Mouse (Mus musculus) liver, adult (tissue): ENCODE measurements at regions not wholly inside any gene's neighbourhood (a gene's known extent, or its start where the extent isn't known, plus 50 kb on each side); places are given as distances from the start of the nearest gene placed in this dataset.

ENCODE experiments used
- GATA4 ChIP-seq: IDR thresholded peaks from 2 replicates; pipeline ENCODE4 v1.6.1; 2014; ENCODE audit warnings: mild to moderate bottlenecking, low read length; ENCODE audit not compliant: insufficient replicate concordance

DNA sequence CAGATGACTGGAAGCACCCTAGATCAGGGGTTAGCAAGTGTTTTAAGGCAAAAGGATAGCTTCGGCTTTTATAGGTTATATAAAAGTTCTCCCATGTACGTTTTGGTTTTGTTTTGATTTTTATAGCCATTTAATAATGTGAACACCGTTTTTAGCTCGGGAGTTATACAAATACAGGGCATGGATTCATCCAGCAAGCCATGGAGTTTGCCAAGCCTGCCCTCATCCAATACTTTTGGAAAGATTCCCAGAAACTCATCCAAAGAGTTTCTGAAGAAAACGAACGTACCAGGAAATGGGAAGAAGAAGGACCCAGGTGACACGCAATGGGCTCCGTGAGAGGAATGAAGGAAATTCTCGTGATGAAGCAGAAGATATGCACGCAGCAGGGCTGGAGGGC lies 133.6 kb upstream of the Phactr1 start:
- TF ChIP-seq GATA4, result no peak

DNA sequence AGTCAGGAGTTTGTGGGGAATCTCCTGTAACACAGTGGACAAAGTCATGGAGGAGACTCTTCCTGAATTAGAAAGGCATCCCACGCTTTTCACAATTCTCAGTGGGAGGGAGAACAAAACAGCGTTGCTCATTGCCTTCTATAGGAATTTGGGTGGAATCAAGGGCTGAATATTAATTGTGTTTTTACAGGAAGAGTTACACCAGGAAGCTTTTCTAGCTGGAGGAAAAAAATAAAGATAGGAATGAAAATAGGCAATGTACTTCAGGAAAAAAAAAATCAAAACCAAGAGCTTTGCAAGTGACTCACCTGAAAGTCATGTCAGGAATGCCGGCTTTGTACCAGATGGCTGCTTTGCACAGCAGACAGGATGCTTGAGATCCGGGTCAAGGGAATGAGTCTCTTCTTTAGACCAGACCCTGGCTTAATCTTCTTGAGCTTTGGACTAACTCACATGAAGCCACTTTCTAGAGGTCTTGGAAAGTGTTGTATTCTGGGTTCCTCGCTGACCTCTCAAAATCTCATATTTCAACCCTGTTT lies 131.3 kb upstream of the Phactr1 start:
- no peak for TF ChIP-seq GATA4

DNA sequence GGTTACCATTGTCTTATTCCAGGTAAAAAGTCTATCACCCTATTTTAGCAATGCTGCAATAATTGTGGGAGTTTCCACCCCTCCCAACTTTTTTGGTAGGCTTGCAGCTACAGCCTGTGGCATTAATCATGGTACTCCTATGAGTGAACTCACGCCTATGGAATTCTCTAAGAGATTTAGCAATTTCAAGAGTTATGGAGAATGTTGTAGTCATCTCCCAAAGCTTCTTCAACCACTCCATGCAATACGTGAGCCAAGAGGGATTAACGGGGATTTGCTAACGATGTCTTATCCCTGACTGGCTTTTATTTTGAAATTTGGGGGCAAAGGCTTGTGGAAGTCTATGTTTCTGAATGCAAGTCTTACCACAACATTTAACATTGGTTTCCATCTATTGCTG lies 125.5 kb upstream of the Phactr1 start:
- TF ChIP-seq GATA4, result no peak

DNA sequence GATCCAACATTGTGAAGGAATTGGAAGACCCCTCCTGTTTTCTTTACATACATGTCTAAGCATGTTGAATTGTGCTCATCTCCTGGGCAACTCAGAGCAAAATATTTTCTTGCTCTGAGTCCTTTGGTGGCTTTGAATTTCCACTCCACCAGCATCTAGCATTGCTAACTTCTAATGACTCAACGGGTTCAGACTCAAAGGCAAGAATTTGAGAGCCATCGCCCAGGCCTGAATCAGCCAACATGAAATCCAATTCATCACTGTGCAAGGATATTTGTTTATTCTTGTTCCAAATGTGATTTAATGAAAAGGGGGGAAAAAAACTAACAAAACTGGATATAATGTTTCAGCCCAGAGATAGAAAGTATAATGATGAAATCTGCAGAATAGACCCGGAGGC lies 121.9 kb upstream of the Phactr1 start:
- TF ChIP-seq GATA4, result no peak

DNA sequence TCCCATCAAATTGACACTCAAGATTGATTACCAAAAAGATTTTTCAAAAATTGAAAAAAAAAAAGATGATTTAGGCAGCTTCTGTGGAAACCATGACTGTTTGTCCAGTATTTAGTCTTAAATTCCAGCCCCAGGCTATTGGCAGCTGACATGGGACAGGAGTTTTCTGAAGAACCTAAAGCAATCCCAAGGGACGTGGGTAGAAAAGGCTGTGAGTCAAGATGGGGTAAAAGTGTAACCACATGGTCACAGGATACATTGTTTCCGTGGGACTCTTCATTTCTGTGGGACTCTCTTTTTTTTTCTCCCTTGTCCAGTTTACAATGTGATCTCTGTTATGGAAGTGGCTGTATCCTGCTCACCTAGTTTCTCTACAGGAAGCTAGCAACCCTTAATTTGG lies 119.0 kb upstream of the Phactr1 start:
- no peak for TF ChIP-seq GATA4

DNA sequence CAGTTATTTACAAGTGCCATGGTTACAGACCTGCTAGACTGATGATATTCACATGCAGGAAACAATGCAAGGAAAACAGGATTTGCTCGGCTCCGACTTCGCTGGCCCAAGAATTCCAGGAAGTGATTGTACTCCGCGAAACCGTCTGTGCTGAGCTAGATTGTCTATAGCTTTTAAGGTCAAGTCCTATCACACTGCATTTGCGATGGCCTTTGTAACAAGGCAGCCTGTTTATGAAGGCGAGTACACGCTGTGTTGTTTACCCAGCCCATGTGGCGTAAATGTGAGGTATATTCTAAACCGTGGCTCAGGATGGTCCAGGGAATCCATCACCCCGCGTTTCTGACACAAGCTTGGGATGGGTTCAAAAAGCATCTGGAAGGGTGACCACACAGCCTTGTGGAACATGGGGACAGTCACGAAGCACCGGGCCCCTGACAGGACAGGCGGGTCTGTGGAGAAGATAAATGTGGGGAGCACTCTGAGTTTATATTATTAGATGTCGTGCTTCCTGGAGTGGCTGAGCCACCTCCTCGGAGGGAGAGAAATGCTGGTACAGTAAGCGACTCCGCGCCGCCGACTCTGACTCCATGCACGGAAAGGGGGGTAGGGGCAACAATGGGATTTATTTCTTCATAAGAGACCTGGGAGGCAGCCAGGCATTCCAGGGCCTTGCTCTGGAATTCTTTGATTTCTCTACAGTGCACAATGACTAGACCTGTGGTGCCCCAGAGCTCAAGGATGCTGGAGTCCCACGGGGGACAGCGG lies 114.9 kb upstream of the Phactr1 start:
- peak; percentile 92 for TF ChIP-seq GATA4

DNA sequence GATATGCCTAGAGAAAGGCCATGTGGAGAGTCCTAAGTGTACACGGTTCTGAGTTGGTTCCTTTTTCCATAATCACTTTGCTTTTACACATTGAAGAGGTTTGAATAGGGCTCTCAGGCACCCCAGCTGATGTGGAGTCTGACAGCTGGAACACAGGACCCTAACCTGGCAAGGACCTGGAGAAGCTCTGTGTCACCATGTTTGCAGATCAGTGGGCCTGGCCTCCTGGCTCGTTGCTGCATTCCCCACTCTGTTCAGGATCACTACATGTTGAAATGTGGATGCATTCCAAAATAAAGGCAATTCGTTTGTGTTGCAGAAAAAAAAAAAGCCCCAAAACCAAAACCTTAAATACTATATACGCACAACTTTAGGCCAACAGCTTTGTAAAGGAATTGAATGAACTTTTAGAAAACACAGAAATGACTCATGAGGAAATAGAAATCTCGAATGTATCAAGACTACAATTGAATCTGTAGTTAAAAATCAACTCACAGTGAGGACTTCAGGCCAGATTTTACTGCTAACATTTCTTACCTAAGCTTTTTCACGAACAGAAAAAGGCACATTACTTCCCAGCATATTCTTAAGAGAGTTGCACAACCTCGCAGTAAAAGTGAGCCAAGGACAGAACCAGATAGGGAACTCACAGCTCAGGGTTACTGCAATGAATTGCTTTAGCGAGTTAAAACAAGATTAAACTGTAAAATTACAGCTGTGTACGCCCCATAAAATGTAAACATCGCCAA lies 109.6 kb upstream of the Phactr1 start:
- TF ChIP-seq GATA4, result no peak

DNA sequence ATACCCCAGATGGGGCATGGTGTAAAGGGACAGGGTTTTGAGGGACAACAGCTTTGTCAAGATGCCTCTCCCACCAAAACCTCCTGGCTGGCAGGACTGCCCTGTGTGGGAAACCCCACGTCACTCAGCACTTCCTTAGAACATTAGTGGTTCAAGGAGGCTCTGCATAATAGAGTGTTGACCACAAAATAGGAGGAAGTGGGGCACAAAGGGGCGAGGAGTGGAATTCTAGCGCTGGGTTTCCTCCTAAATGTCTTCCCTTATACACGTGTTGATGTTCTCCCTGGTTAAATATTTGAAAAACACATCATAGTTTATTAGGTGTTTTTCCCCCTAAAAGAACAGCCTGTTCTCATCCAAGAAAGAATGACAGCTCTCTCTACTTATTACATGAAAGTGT lies 106.2 kb upstream of the Phactr1 start:
- no peak for TF ChIP-seq GATA4

DNA sequence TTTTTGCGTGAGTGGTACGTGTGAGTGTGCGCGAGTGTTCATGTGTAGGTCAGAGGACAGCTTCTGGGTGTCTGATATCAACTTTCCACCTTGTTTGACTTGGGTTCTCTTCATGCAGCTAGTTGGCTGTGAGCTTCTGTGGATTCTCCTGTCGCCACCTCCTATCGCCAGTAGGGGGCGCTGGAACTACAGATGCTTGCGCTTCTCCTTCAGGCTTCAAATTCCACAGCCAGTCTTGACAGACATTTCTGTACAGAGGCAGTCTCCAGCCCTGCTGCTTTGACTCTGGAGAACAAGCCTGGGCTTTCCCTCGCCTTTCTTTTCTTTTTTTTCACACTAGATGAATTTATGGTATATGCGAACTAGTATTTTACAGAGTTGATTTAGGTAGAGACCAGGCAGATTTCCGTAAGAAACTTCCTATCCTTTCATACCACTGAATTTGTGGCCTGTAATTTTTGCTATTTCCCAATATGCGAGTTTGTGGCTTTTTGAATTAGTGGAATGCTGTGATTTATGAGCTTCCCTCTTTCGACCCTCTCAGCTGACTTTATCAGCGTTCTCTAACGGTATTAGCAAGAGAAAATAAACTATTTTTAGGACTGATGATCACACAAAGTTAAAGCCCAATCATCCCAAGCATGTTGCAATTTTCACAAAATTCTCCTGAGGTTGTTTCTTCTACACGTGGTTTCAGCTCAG lies 104.5 kb upstream of the Phactr1 start:
- no peak for TF ChIP-seq GATA4

DNA sequence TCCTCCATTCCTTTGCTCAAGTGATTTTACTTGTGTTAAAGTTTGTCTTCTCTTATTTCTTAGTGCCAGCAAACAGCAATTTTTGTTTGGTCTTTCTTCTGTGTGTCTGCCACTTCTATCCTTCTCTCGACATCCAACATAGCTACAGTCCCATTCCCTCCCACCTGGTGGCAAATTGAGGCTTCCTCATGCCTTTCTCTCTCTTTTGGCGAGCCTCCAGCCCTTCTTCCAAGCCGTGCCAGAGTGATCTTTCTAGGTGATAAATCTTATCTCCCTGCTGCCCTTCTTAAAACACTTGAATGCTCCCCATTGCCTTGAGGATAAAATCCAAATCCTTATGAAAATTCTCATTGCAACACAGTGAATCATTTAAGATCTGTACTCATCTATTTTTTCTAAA lies 101.0 kb upstream of the Phactr1 start:
- TF ChIP-seq GATA4, result no peak

DNA sequence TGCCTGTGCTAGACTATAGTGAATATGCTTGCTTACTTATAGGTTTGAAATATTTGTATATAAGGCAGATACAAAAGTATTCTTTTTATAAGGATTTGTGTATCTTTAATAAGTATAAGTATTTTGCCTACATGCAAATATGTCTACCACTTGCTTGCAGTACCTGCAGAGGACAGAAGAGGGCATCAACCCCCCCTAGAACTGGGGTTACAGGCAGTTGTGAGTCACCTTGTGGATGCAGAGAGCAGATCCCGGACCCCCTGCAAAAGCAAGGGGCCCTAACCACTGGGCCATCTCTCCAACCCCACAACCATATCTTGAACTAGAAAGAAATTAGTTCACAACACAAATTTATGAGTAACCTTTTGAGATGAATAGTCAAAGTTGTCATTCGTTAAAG lies 91.3 kb upstream of the Phactr1 start:
- TF ChIP-seq GATA4, result no peak

DNA sequence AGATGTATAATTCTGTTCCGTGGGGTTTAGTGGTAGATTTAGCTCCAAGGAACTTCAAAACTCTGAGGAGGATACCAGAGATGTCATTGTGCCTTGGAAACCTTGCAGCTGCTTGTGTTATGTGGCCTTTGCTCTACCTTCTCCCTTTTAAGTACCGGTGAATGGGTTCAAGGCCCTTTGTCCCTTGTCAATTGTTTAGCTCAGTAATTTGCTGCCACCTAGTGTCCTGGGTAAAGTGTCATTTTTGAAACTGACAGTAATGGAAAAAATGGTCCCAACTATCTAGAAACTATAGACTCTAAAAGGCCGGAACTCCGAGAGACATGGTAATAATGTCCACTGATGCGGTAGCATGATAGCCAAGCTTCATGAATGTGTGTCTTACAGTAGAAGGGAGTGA lies 90.8 kb upstream of the Phactr1 start:
- TF ChIP-seq GATA4, result no peak

DNA sequence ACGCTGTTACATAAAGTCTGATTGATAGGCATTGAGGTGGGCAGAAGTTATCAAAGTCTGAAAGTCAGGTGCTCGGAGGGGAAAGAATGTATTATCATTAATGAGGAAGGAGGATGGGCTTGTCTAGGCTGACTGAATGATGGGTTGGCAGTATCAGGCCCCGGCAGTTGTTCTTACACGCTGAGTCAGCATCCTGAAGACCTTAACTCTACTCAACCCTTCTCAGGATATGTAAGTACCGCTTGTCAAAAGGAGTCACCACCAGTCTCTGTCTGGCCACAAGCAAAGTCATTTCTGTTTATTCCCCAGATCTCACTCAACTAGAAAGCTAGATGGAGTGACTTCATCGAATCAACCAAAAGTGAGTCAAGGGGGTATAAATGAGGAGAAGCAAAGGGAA lies 90.0 kb upstream of the Phactr1 start:
- no peak for TF ChIP-seq GATA4

DNA sequence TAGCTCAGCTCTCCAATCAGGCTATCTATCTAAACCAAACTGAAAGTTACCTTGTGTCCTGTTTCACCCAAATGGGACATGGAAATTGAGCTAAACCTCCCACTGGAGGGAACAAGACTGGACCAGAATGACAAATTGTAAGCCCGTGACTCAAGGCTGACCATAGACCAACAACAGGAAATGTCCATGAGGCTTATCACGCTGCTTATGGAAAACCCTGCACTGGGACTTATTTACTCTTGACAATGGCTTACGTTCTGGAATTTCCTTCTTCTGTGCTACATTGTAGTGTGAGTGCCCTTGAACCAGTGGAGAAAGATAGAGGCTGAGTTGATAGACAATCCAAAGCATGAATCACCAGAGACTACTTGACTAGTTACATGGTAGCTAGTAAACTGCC lies 87.5 kb upstream of the Phactr1 start:
- peak; percentile 53; the same call in 1 of the 2 replicates for TF ChIP-seq GATA4

DNA sequence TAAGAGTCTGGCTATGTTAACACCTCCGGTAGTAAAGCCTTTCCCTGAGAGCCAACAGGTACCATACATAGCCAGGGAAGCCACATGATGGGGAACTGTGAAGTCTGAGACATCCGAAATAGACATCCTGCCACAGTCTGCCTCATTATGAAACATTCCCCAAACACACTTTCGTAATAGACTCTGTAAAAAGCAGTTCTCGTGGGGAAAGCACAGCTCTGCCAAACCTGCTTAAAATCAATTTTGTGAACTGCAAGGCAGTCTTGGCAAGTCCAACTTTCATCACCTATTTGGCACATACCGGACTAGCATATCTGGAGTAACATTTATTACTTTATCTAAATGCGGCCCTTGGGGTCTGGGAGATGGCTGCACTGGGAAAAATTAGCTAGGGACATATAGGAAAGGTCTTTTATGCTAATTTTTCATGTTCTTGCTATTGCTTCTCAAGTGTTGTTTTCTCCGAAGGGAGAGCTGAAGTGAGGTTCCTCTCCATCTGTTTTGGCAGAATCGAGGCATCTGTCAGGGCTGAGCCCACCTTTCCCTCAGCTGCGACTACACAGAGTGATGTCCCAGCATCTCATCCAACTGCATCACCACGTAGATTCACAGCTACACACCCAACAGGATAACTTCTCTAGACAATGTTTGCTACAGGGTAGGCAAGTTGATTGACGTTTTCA lies 86.8 kb upstream of the Phactr1 start:
- no peak for TF ChIP-seq GATA4
